Mouse (Mus musculus) kidney, embryonic 14.5 days (tissue): ENCODE data around the gene Aamdc. TPM values are rescaled to one million over a fixed set of nuclear protein-coding genes. Genes with fewer than 3 reads are reported as not detected.
A peak's percentile ranks its signal among the peaks of the same experiment; 100 is the strongest.

Experiments
- ATAC-seq: fragments of 200-750 bp; cut with Nextera tagmentation; 2 replicates; pipeline ENCODE4 v1.8.0; 2017; ENCODE audit warnings: moderate number of reproducible peaks, mild to moderate bottlenecking, moderate TSS enrichment, moderate library complexity; ENCODE audit not compliant: low FRiP score, low TSS enrichment
- H3K27ac ChIP-seq: fragments of 300-500 bp; sonication (generic); 2 replicates; pipeline ENCODE4 v1.5.1; 2014; ENCODE audit warnings: low read depth, mild to moderate bottlenecking, low read length, moderate library complexity, mixed read lengths
- H3K27me3 ChIP-seq: fragments of 300-500 bp; sonication (generic); 2 replicates; pipeline ENCODE4 v1.6.1; 2014; ENCODE audit warnings: mild to moderate bottlenecking, low read length; ENCODE audit not compliant: control insufficient read depth, insufficient read depth
- H3K36me3 ChIP-seq: fragments of 300-500 bp; sonication (generic); 2 replicates; pipeline ENCODE4 v1.6.1; 2014; ENCODE audit warnings: low read length, mixed read lengths; ENCODE audit not compliant: control insufficient read depth, insufficient read depth
- H3K4me1 ChIP-seq: fragments of 300-500 bp; sonication (generic); 2 replicates; pipeline ENCODE4 v1.6.1; 2014; ENCODE audit warnings: low read length, mixed read lengths; ENCODE audit not compliant: control insufficient read depth, insufficient read depth
- H3K4me2 ChIP-seq: fragments of 300-500 bp; sonication (generic); replicated peaks from 2 replicates; pipeline ENCODE4 v1.6.1; 2014; ENCODE audit warnings: low read depth, mild to moderate bottlenecking, low read length
- H3K4me3 ChIP-seq: fragments of 300-500 bp; sonication (generic); 2 replicates; pipeline ENCODE4 v1.5.1; 2014; ENCODE audit warnings: mild to moderate bottlenecking, low read length
- H3K9ac ChIP-seq: fragments of 300-500 bp; sonication (generic); 2 replicates; pipeline ENCODE4 v1.6.1; 2014; ENCODE audit warnings: low read depth, mild to moderate bottlenecking, low read length, moderate library complexity
- H3K9me3 ChIP-seq: fragments of 300-500 bp; sonication (generic); 2 replicates; pipeline ENCODE4 v1.6.1; 2016; ENCODE audit warnings: low read length; ENCODE audit not compliant: control insufficient read depth
- WGBS: fragments of 180-500 bp; shearing (Covaris S2); extraction: QIAGEN DNeasy Blood & Tissue Kit; methylation state at CpG from one replicate; pipeline ENCODE4 v1.1.7; 2014; 5-methylcytosine and 5-hydroxymethylcytosine counted together
- polyA plus RNA-seq: library from polyadenylated mRNA; unstranded; fragments of >200 nt; fragmentation: Nextera tagmentation; extraction: Ambion mirVana; gene quantifications from 2 replicates; pipeline ENCODE4 v1.2.1, GENCODE M21; 2014

Aamdc gene
- polyA plus RNA-seq, 1 experiment from 2014 or later, result 44.4 TPM

- no peaks in the 10 kb centered on the region for H3K36me3 ChIP-seq
- no peak overlapping the region for H3K4me2 ChIP-seq
- no peaks in the 10 kb centered on the region for H3K27me3 ChIP-seq
- H3K4me3 ChIP-seq, result no peak overlapping the region
- H3K9ac ChIP-seq, result no peak overlapping the region
- H3K9me3 ChIP-seq, result no peaks in the 10 kb centered on the region
- WGBS, result 75% methylated on average over 5 of the region's 5 CpGs
- no peak for ATAC-seq
- H3K4me1 ChIP-seq, result peaks cover 7% of the 10 kb centered on the region; the same call in 1 of the 2 replicates
- no peak overlapping the region for H3K27ac ChIP-seq
These were observed 9.2 kb upstream of the Aamdc start for GRCm38 (mm10) chr7:97588506-97588905.

- Histone ChIP-seq H3K27me3 (no peaks in the 10 kb centered on the region), H3K4me1 (peaks cover 4% of the 10 kb centered on the region), H3K9ac (peak overlapping the region; percentile 99), H3K4me2 (peak overlapping the region; percentile 89), H3K9me3 (no peaks in the 10 kb centered on the region; the same call in 1 of the 2 replicates), H3K4me3 (peak overlapping the region; percentile 99), H3K36me3 (no peaks in the 10 kb centered on the region), H3K27ac (peak overlapping the region; percentile 98)
- ATAC-seq, result peak; percentile 58
- under 1% methylated on average over 11 of the region's 11 CpGs for WGBS
These were observed 1.5 kb upstream of the Aamdc start for GRCm38 (mm10) chr7:97580843-97581214.

GRCm38 (mm10) chr7:97579976-97580842 is 912 bp upstream of the Aamdc start:
- Histone ChIP-seq H3K36me3 (no peaks in the 10 kb centered on the region), H3K4me3 (peak overlapping the region; percentile 99), H3K9me3 (no peaks in the 10 kb centered on the region; the same call in 1 of the 2 replicates), H3K4me1 (peaks cover 4% of the 10 kb centered on the region), H3K4me2 (peak overlapping the region; percentile 89), H3K9ac (peak overlapping the region; percentile 99), H3K27ac (peak overlapping the region; percentile 98), H3K27me3 (no peaks in the 10 kb centered on the region)
- WGBS, result under 1% methylated on average over 53 of the region's 65 CpGs
- peak; percentile 50 for ATAC-seq

- peak overlapping the region; percentile 74 for H3K4me2 ChIP-seq
- ATAC-seq, result peak; percentile 2; the same call in 1 of the 2 replicates
- H3K36me3 ChIP-seq, result no peaks in the 10 kb centered on the region; the same call in 1 of the 2 replicates
- no peaks in the 10 kb centered on the region for H3K27me3 ChIP-seq
- peak overlapping the region; percentile 44 for H3K27ac ChIP-seq
- H3K9ac ChIP-seq, result peak overlapping the region; percentile 57
- peak overlapping the region; percentile 99 for H3K4me3 ChIP-seq
- WGBS, result 28% methylated on average over 8 of the region's 8 CpGs
- no peaks in the 10 kb centered on the region; the same call in 1 of the 2 replicates for H3K9me3 ChIP-seq
- peaks cover 4% of the 10 kb centered on the region for H3K4me1 ChIP-seq
These were observed 783 bp downstream of the Aamdc start for GRCm38 (mm10) chr7:97578361-97579066.

- Histone ChIP-seq H3K27me3 (no peaks in the 10 kb centered on the region), H3K4me2 (no peak overlapping the region), H3K36me3 (no peaks in the 10 kb centered on the region; the same call in 1 of the 2 replicates), H3K27ac (no peak overlapping the region), H3K4me3 (no peak overlapping the region), H3K9me3 (no peaks in the 10 kb centered on the region), H3K9ac (no peak overlapping the region), H3K4me1 (no peaks in the 10 kb centered on the region)
- WGBS, result 94% methylated on average over 1 of the region's 1 CpGs
- no peak for ATAC-seq
These were observed 8.9 kb downstream of the Aamdc start for GRCm38 (mm10) chr7:97570389-97570788.

GRCm38 (mm10) chr7:97569372-97569771 is 9.9 kb downstream of the Aamdc start:
- ATAC-seq, result no peak
- Histone ChIP-seq H3K9me3 (no peaks in the 10 kb centered on the region), H3K27ac (no peak overlapping the region), H3K4me2 (no peak overlapping the region), H3K9ac (no peak overlapping the region), H3K27me3 (no peaks in the 10 kb centered on the region), H3K4me1 (no peaks in the 10 kb centered on the region), H3K4me3 (no peak overlapping the region), H3K36me3 (no peaks in the 10 kb centered on the region; the same call in 1 of the 2 replicates)
- 80% methylated on average over 4 of the region's 4 CpGs for WGBS

- no peaks in the 10 kb centered on the region for H3K4me1 ChIP-seq
- no peaks in the 10 kb centered on the region for H3K9me3 ChIP-seq
- no peak overlapping the region for H3K9ac ChIP-seq
- H3K4me2 ChIP-seq, result no peak overlapping the region
- no peak overlapping the region for H3K4me3 ChIP-seq
- H3K27ac ChIP-seq, result no peak overlapping the region
- ATAC-seq, result no peak
- H3K36me3 ChIP-seq, result no peaks in the 10 kb centered on the region
- H3K27me3 ChIP-seq, result no peaks in the 10 kb centered on the region
- 77% methylated on average over 2 of the region's 2 CpGs for WGBS
These were observed 15.7 kb downstream of the Aamdc start for GRCm38 (mm10) chr7:97563576-97563975.

GRCm38 (mm10) chr7:97550673-97551072 is 28.6 kb downstream of the Aamdc start:
- Histone ChIP-seq H3K4me3 (no peak overlapping the region), H3K9ac (no peak overlapping the region), H3K4me1 (no peaks in the 10 kb centered on the region), H3K9me3 (no peaks in the 10 kb centered on the region), H3K27me3 (no peaks in the 10 kb centered on the region), H3K27ac (no peak overlapping the region), H3K36me3 (no peaks in the 10 kb centered on the region), H3K4me2 (no peak overlapping the region)
- 87% methylated on average over 9 of the region's 9 CpGs for WGBS
- ATAC-seq, result no peak

GRCm38 (mm10) chr7:97549301-97549700 is 30.0 kb downstream of the Aamdc start:
- no peaks in the 10 kb centered on the region for H3K9me3 ChIP-seq
- H3K4me2 ChIP-seq, result no peak overlapping the region
- no peak overlapping the region for H3K4me3 ChIP-seq
- H3K9ac ChIP-seq, result no peak overlapping the region
- no peak for ATAC-seq
- 94% methylated on average over 10 of the region's 10 CpGs for WGBS
- no peaks in the 10 kb centered on the region for H3K4me1 ChIP-seq
- no peaks in the 10 kb centered on the region for H3K27me3 ChIP-seq
- no peak overlapping the region for H3K27ac ChIP-seq
- no peaks in the 10 kb centered on the region for H3K36me3 ChIP-seq
